Comparison of ENCODE assay signal across 10 mouse cellular contexts in the genomic region with DNA sequence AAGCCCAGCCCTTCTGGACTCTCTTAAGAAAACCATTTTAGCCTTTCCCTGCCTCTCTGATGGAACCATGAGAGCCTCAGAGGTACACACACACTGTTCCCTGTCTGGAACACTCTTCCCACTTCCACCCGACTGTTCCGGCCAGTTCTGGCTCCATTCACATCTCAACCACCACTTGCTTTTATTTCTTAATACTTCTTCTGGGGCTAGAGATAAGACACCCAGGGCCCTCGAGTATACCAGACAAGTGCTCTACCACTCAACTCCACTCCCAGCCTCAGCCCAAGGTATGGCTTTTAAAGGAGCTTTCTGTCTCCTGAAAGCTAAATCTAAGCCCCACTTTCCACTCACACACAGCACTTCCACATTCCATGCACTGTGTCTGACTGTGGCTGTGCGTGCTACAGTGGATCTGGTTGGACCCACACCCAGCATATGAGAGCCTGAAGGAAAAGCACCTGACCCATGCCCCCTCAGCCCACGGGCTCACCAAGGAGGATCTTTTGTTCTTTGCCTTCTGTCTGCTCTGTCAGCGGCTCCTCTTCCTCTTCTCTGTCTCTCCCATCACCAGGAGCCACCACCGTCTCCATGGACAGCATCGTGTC. TPM values are rescaled to one million over a fixed set of nuclear protein-coding genes. Genes with fewer than 3 reads are reported as not detected.
DNase-seq lines count a peak whose midpoint lies in the region; ATAC-seq and TF ChIP-seq lines count a peak whose summit lies in the region.
"Had no signal": no experiment of that assay in that cellular context is flagged by ENCODE, and none has a peak within 500 bp of the region (broad histone marks: within the 10 kb centered on the region; RNA-seq: fewer than 3 reads in every experiment).

No protein-coding gene starts in this region.

- no peak for TF ChIP-seq CTCF in hindbrain, postnatal 0 days (IDR thresholded peaks at IDR 0.05; ENCODE audit: low read depth)
- TF ChIP-seq CTCF in stomach, postnatal 0 days (IDR thresholded peaks at IDR 0.05; ENCODE audit: low read depth), result no peak

- H3K27me3 ChIP-seq in hindbrain, embryonic 12.5 days, result no peaks in the 10 kb centered on the region
- H3K27me3 ChIP-seq in hindbrain, postnatal 0 days (ENCODE audit: insufficient read depth, low read length), result no peaks in the 10 kb centered on the region
- no peaks in the 10 kb centered on the region for H3K27me3 ChIP-seq in stomach, embryonic 15.5 days (replicated peaks)
- no peaks in the 10 kb centered on the region for H3K27me3 ChIP-seq in stomach, postnatal 0 days (ENCODE audit: control insufficient read depth, insufficient read depth, low read length)
- H3K27me3 ChIP-seq in liver, embryonic 12.5 days (replicated peaks), result no peaks in the 10 kb centered on the region
- no peaks in the 10 kb centered on the region for H3K27me3 ChIP-seq in stomach, embryonic 16.5 days (ENCODE audit: control insufficient read depth, insufficient read depth, low read length)

- no peak for ATAC-seq in hindbrain, embryonic 12.5 days (ENCODE audit: low FRiP score)
- ATAC-seq in hindbrain, postnatal 0 days, result no peak
- peak; percentile 16; the same call in 1 of the 2 replicates for ATAC-seq in stomach, embryonic 15.5 days (ENCODE audit: insufficient read depth, low FRiP score, low read depth)
- no peak for ATAC-seq in stomach, postnatal 0 days (ENCODE audit: low FRiP score, low TSS enrichment)
- ATAC-seq in liver, embryonic 12.5 days, result peak; percentile 73
- ATAC-seq in stomach, embryonic 16.5 days (ENCODE audit: insufficient read depth, low FRiP score), result no peak
- no peak for ATAC-seq in inflammation-experienced regulatory T-cells, adult 6 months

- DNase-seq in hindbrain, postnatal 0 days (ENCODE audit: low spot score), result no peak
- no peak for DNase-seq in stomach, postnatal 0 days (ENCODE audit: low spot score)
- no peak for DNase-seq in embryo, embryonic 10.5 days (ENCODE audit: low spot score)
- DNase-seq: kidney, adult 18-20 months had no signal

- no peak for TF ChIP-seq EP300 in stomach, postnatal 0 days (optimal IDR thresholded peaks at IDR 0.05)

- peak overlapping the region; percentile 8; the same call in 1 of the 2 replicates for H3K4me2 ChIP-seq in hindbrain, embryonic 12.5 days (replicated peaks)
- H3K4me2 ChIP-seq in hindbrain, postnatal 0 days (ENCODE audit: low read depth, low read length), result no peak overlapping the region
- H3K4me2 ChIP-seq in stomach, embryonic 15.5 days, result no peak overlapping the region
- H3K4me2 ChIP-seq in stomach, postnatal 0 days (replicated peaks; ENCODE audit: low read depth), result no peak overlapping the region
- H3K4me2 ChIP-seq in liver, embryonic 12.5 days, result peak overlapping the region; percentile 83
- no peak overlapping the region for H3K4me2 ChIP-seq in stomach, embryonic 16.5 days (ENCODE audit: low read depth, low read length)

- H3K36me3 ChIP-seq in hindbrain, embryonic 12.5 days, result peaks cover 45% of the 10 kb centered on the region
- H3K36me3 ChIP-seq in hindbrain, postnatal 0 days (ENCODE audit: insufficient read depth, low read length), result peaks cover 24% of the 10 kb centered on the region; the same call in 1 of the 2 replicates
- H3K36me3 ChIP-seq in stomach, embryonic 15.5 days, result peaks cover 10% of the 10 kb centered on the region
- H3K36me3 ChIP-seq in stomach, postnatal 0 days (ENCODE audit: control insufficient read depth, insufficient read depth, low read length), result peaks cover 23% of the 10 kb centered on the region
- peaks cover 72% of the 10 kb centered on the region for H3K36me3 ChIP-seq in liver, embryonic 12.5 days
- H3K36me3 ChIP-seq in stomach, embryonic 16.5 days (ENCODE audit: control insufficient read depth, insufficient read depth, low read length), result peaks cover 13% of the 10 kb centered on the region

- WGBS in hindbrain, embryonic 12.5 days, result 84% methylated on average over 8 of the region's 8 CpGs
- 84% methylated on average over 8 of the region's 8 CpGs for WGBS in hindbrain, postnatal 0 days
- WGBS in stomach, embryonic 15.5 days, result 82% methylated on average over 8 of the region's 8 CpGs
- 79% methylated on average over 8 of the region's 8 CpGs for WGBS in stomach, postnatal 0 days
- 37% methylated on average over 8 of the region's 8 CpGs for WGBS in liver, embryonic 12.5 days (ENCODE audit: insufficient replicate concordance)
- WGBS in stomach, embryonic 16.5 days, result 81% methylated on average over 8 of the region's 8 CpGs

- H3K4me3 ChIP-seq in hindbrain, embryonic 12.5 days, result no peak overlapping the region
- no peak overlapping the region for H3K4me3 ChIP-seq in hindbrain, postnatal 0 days (ENCODE audit: low read length)
- no peak overlapping the region for H3K4me3 ChIP-seq in stomach, embryonic 15.5 days (replicated peaks)
- no peak overlapping the region for H3K4me3 ChIP-seq in stomach, postnatal 0 days (ENCODE audit: low read depth, low read length)
- H3K4me3 ChIP-seq in liver, embryonic 12.5 days, result peak overlapping the region; percentile 58
- H3K4me3 ChIP-seq in stomach, embryonic 16.5 days (replicated peaks; ENCODE audit: low read length), result no peak overlapping the region

- peaks cover 36% of the 10 kb centered on the region for H3K4me1 ChIP-seq in hindbrain, embryonic 12.5 days
- H3K4me1 ChIP-seq in hindbrain, postnatal 0 days (ENCODE audit: insufficient read depth, low read length), result peaks cover 10% of the 10 kb centered on the region; the same call in 1 of the 2 replicates
- peaks cover 16% of the 10 kb centered on the region for H3K4me1 ChIP-seq in stomach, embryonic 15.5 days
- H3K4me1 ChIP-seq in stomach, postnatal 0 days (replicated peaks; ENCODE audit: control insufficient read depth, insufficient read depth), result peaks cover 9% of the 10 kb centered on the region; the same call in 1 of the 2 replicates
- peaks cover 87% of the 10 kb centered on the region for H3K4me1 ChIP-seq in liver, embryonic 12.5 days
- peaks cover 15% of the 10 kb centered on the region for H3K4me1 ChIP-seq in stomach, embryonic 16.5 days (ENCODE audit: control insufficient read depth, insufficient read depth, low read length)

- no peaks in the 10 kb centered on the region for H3K9me3 ChIP-seq in hindbrain, embryonic 12.5 days (replicated peaks)
- no peaks in the 10 kb centered on the region for H3K9me3 ChIP-seq in hindbrain, postnatal 0 days (ENCODE audit: low read length)
- no peaks in the 10 kb centered on the region for H3K9me3 ChIP-seq in stomach, embryonic 15.5 days
- H3K9me3 ChIP-seq in stomach, postnatal 0 days (ENCODE audit: control insufficient read depth, low read length), result no peaks in the 10 kb centered on the region
- no peaks in the 10 kb centered on the region for H3K9me3 ChIP-seq in liver, embryonic 12.5 days (replicated peaks)
- no peaks in the 10 kb centered on the region for H3K9me3 ChIP-seq in stomach, embryonic 16.5 days (replicated peaks; ENCODE audit: control insufficient read depth, low read length)

- H3K9ac ChIP-seq in hindbrain, embryonic 12.5 days, result peak overlapping the region; percentile 35
- H3K9ac ChIP-seq in hindbrain, postnatal 0 days (replicated peaks; ENCODE audit: low read length), result no peak overlapping the region
- H3K9ac ChIP-seq in stomach, embryonic 15.5 days, result no peak overlapping the region
- no peak overlapping the region for H3K9ac ChIP-seq in stomach, postnatal 0 days (ENCODE audit: low read length)
- peak overlapping the region; percentile 79 for H3K9ac ChIP-seq in liver, embryonic 12.5 days
- 0 out of 2 replicates have a peak overlapping the region, but pooled peaks have one; percentile 37 for H3K9ac ChIP-seq in stomach, embryonic 16.5 days (ENCODE audit: low read length)

- no peak overlapping the region for H3K27ac ChIP-seq in hindbrain, embryonic 12.5 days
- no peak overlapping the region for H3K27ac ChIP-seq in hindbrain, postnatal 0 days
- H3K27ac ChIP-seq in stomach, embryonic 15.5 days, result no peak overlapping the region
- H3K27ac ChIP-seq in stomach, postnatal 0 days (replicated peaks), result no peak overlapping the region
- H3K27ac ChIP-seq in liver, embryonic 12.5 days, result peak overlapping the region; percentile 99
- no peak overlapping the region for H3K27ac ChIP-seq in stomach, embryonic 16.5 days (ENCODE audit: low read length)

RNA-seq across cellular contexts. Expression of a gene that starts 4.1 kb away (rescaled TPM):
- 9.3 and 9.6 TPM in 2 replicates for polyA plus RNA-seq in hindbrain, embryonic 12.5 days (2016; fragmentation: Nextera tagmentation; extraction: Ambion mirVana)
- 19.4 and 20.4 TPM in 2 replicates for total RNA-seq in hindbrain, postnatal 0 days (2014; rRNA removed)
- 3.9 and 4.1 TPM in 2 replicates for polyA plus RNA-seq in hindbrain, postnatal 0 days (2015; fragmentation: Nextera tagmentation; extraction: Ambion mirVana)
- polyA plus RNA-seq in stomach, embryonic 15.5 days (2015; fragmentation: Nextera tagmentation; extraction: Ambion mirVana), result 6.0 and 6.4 TPM in 2 replicates
- 2.6 and 2.7 TPM in 2 replicates for polyA plus RNA-seq in stomach, postnatal 0 days (2015; fragmentation: Nextera tagmentation; extraction: Ambion mirVana)
- polyA plus RNA-seq in liver, embryonic 12.5 days (2016; fragmentation: Nextera tagmentation; extraction: Ambion mirVana), result 24.8 and 25.0 TPM in 2 replicates
- polyA plus RNA-seq in stomach, embryonic 16.5 days (2015; fragmentation: Nextera tagmentation; extraction: Ambion mirVana), result 6.8 and 7.0 TPM in 2 replicates
- polyA plus RNA-seq in inflammation-experienced regulatory T-cells, adult 6 months (2017; shearing (Covaris generic)), result 1 to 10 TPM; 5.1 to 7.9 (median 5.2) TPM

RNA-seq across cellular contexts. Expression of a gene that starts 11.0 kb away (rescaled TPM):
- not detected in 2 replicates for polyA plus RNA-seq in hindbrain, embryonic 12.5 days (2016; fragmentation: Nextera tagmentation; extraction: Ambion mirVana)
- total RNA-seq in hindbrain, postnatal 0 days (2014; rRNA removed), result 0.05 TPM in 1 of 2 replicates, not detected in the other
- not detected in 2 replicates for polyA plus RNA-seq in hindbrain, postnatal 0 days (2015; fragmentation: Nextera tagmentation; extraction: Ambion mirVana)
- 50.0 and 64.1 TPM in 2 replicates for polyA plus RNA-seq in stomach, embryonic 15.5 days (2015; fragmentation: Nextera tagmentation; extraction: Ambion mirVana)
- 17.8 and 19.7 TPM in 2 replicates for polyA plus RNA-seq in stomach, postnatal 0 days (2015; fragmentation: Nextera tagmentation; extraction: Ambion mirVana)
- 351 and 375 TPM in 2 replicates for polyA plus RNA-seq in liver, embryonic 12.5 days (2016; fragmentation: Nextera tagmentation; extraction: Ambion mirVana)
- 65.3 and 68.3 TPM in 2 replicates for polyA plus RNA-seq in stomach, embryonic 16.5 days (2015; fragmentation: Nextera tagmentation; extraction: Ambion mirVana)
- not detected for polyA plus RNA-seq in inflammation-experienced regulatory T-cells, adult 6 months (2017; shearing (Covaris generic))

RNA-seq across cellular contexts. Expression of a gene that starts 11.1 kb away (rescaled TPM):
- 11.6 and 13.0 TPM in 2 replicates for polyA plus RNA-seq in hindbrain, embryonic 12.5 days (2016; fragmentation: Nextera tagmentation; extraction: Ambion mirVana)
- 1.0 and 3.4 TPM in 2 replicates for total RNA-seq in hindbrain, postnatal 0 days (2014; rRNA removed)
- 1.5 and 1.6 TPM in 2 replicates for polyA plus RNA-seq in hindbrain, postnatal 0 days (2015; fragmentation: Nextera tagmentation; extraction: Ambion mirVana)
- polyA plus RNA-seq in stomach, embryonic 15.5 days (2015; fragmentation: Nextera tagmentation; extraction: Ambion mirVana), result 19.7 and 22.3 TPM in 2 replicates
- 16.0 and 17.2 TPM in 2 replicates for polyA plus RNA-seq in stomach, postnatal 0 days (2015; fragmentation: Nextera tagmentation; extraction: Ambion mirVana)
- polyA plus RNA-seq in liver, embryonic 12.5 days (2016; fragmentation: Nextera tagmentation; extraction: Ambion mirVana), result 19.6 and 21.4 TPM in 2 replicates
- polyA plus RNA-seq in stomach, embryonic 16.5 days (2015; fragmentation: Nextera tagmentation; extraction: Ambion mirVana), result 22.7 and 22.9 TPM in 2 replicates
- polyA plus RNA-seq in inflammation-experienced regulatory T-cells, adult 6 months (2017; shearing (Covaris generic)), result 10 to 100 TPM in 2 of 3 experiments, 1 to 10 TPM in 1; 10.0 to 23.2 (median 21.3) TPM

RNA-seq across cellular contexts. Expression of a gene that starts 27.9 kb away (rescaled TPM):
- polyA plus RNA-seq in hindbrain, embryonic 12.5 days (2016; fragmentation: Nextera tagmentation; extraction: Ambion mirVana), result 111 and 121 TPM in 2 replicates
- 56.6 and 57.6 TPM in 2 replicates for total RNA-seq in hindbrain, postnatal 0 days (2014; rRNA removed)
- 41.5 and 47.1 TPM in 2 replicates for polyA plus RNA-seq in hindbrain, postnatal 0 days (2015; fragmentation: Nextera tagmentation; extraction: Ambion mirVana)
- polyA plus RNA-seq in stomach, embryonic 15.5 days (2015; fragmentation: Nextera tagmentation; extraction: Ambion mirVana), result 49.5 and 62.5 TPM in 2 replicates
- 53.7 and 69.1 TPM in 2 replicates for polyA plus RNA-seq in stomach, postnatal 0 days (2015; fragmentation: Nextera tagmentation; extraction: Ambion mirVana)
- 158 and 172 TPM in 2 replicates for polyA plus RNA-seq in liver, embryonic 12.5 days (2016; fragmentation: Nextera tagmentation; extraction: Ambion mirVana)
- 60.2 and 72.8 TPM in 2 replicates for polyA plus RNA-seq in stomach, embryonic 16.5 days (2015; fragmentation: Nextera tagmentation; extraction: Ambion mirVana)
- polyA plus RNA-seq in inflammation-experienced regulatory T-cells, adult 6 months (2017; shearing (Covaris generic)), result 1 to 10 TPM; 3.3 to 5.0 (median 4.9) TPM
- total RNA-seq: neutrophil, adult 5-6 weeks had no signal

RNA-seq across cellular contexts. Expression of a gene that starts 36.2 kb away (rescaled TPM):
- 68.9 and 74.2 TPM in 2 replicates for polyA plus RNA-seq in hindbrain, embryonic 12.5 days (2016; fragmentation: Nextera tagmentation; extraction: Ambion mirVana)
- 118 and 126 TPM in 2 replicates for total RNA-seq in hindbrain, postnatal 0 days (2014; rRNA removed)
- 25.9 and 29.4 TPM in 2 replicates for polyA plus RNA-seq in hindbrain, postnatal 0 days (2015; fragmentation: Nextera tagmentation; extraction: Ambion mirVana)
- polyA plus RNA-seq in stomach, embryonic 15.5 days (2015; fragmentation: Nextera tagmentation; extraction: Ambion mirVana), result 49.9 and 58.6 TPM in 2 replicates
- polyA plus RNA-seq in stomach, postnatal 0 days (2015; fragmentation: Nextera tagmentation; extraction: Ambion mirVana), result 15.8 and 16.0 TPM in 2 replicates
- 46.6 and 47.9 TPM in 2 replicates for polyA plus RNA-seq in liver, embryonic 12.5 days (2016; fragmentation: Nextera tagmentation; extraction: Ambion mirVana)
- 42.4 and 43.8 TPM in 2 replicates for polyA plus RNA-seq in stomach, embryonic 16.5 days (2015; fragmentation: Nextera tagmentation; extraction: Ambion mirVana)
- 10 to 100 TPM; 37.6 to 48.7 (median 43.8) TPM for polyA plus RNA-seq in inflammation-experienced regulatory T-cells, adult 6 months (2017; shearing (Covaris generic))

Comparison
In these comparisons a context has a peak if more than half of its experiments do, and no peak if none do; other contexts are left out.
1. ATAC-seq: peak in stomach, embryonic 15.5 days (single experiment) and liver, embryonic 12.5 days (single experiment); none in hindbrain, embryonic 12.5 days (single experiment), hindbrain, postnatal 0 days (single experiment), stomach, postnatal 0 days (single experiment), stomach, embryonic 16.5 days (single experiment) and inflammation-experienced regulatory T-cells, adult 6 months (single experiment).
2. H3K4me2 ChIP-seq: peak in hindbrain, embryonic 12.5 days (single experiment) and liver, embryonic 12.5 days (single experiment); none in hindbrain, postnatal 0 days (single experiment), stomach, embryonic 15.5 days (single experiment), stomach, postnatal 0 days (single experiment) and stomach, embryonic 16.5 days (single experiment).
3. H3K9ac ChIP-seq: peak in hindbrain, embryonic 12.5 days (single experiment), liver, embryonic 12.5 days (single experiment) and stomach, embryonic 16.5 days (single experiment); none in hindbrain, postnatal 0 days (single experiment), stomach, embryonic 15.5 days (single experiment) and stomach, postnatal 0 days (single experiment).
4. RNA of a gene that starts 11.0 kb away (polyA plus RNA-seq): 351 to 375 TPM in liver, embryonic 12.5 days, 65.3 to 68.3 TPM in stomach, embryonic 16.5 days, 50.0 to 64.1 TPM in stomach, embryonic 15.5 days and 17.8 to 19.7 TPM in stomach, postnatal 0 days; not detected in inflammation-experienced regulatory T-cells, adult 6 months, not detected in hindbrain, embryonic 12.5 days and not detected in hindbrain, postnatal 0 days; every median in the first group is over 10 times any median in the second.